Mouse (Mus musculus): ENCODE data around the gene Asphd1. TPM values are rescaled to one million over a fixed set of nuclear protein-coding genes. Genes with fewer than 3 reads are reported as not detected.

Asphd1 gene
- polyA plus RNA-seq, 1 experiment from 2014 or later, result 11.5 TPM

- Histone ChIP-seq H3K9ac (ENCODE audit: low read depth, low read length) (no peak overlapping the region), H3K4me1 (ENCODE audit: control insufficient read depth, insufficient read depth, low read depth, low read length) (no peaks in the 10 kb centered on the region; the same call in 1 of the 2 replicates), H3K36me3 (ENCODE audit: control insufficient read depth, insufficient read depth, low read length) (peaks cover 27% of the 10 kb centered on the region), H3K4me3 (ENCODE audit: low read length) (no peak overlapping the region), H3K27ac (ENCODE audit: low read depth, low read length) (no peak overlapping the region), H3K27me3 (replicated peaks; ENCODE audit: control insufficient read depth, insufficient read depth, low read length) (no peaks in the 10 kb centered on the region), H3K9me3 (ENCODE audit: control insufficient read depth, low read length) (peaks cover 2% of the 10 kb centered on the region; the same call in 1 of the 2 replicates), H3K4me2 (ENCODE audit: low read length) (no peak overlapping the region)
- 44% methylated on average over 5 of the region's 5 CpGs for WGBS
- no peak for ATAC-seq
Observed at GRCm38 (mm10) chr7:126941801-126942200, 7.6 kb downstream of the Asphd1 start.

GRCm38 (mm10) chr7:126941171-126941570, 8.2 kb downstream of the Asphd1 start:
- no peak overlapping the region for H3K4me3 ChIP-seq (ENCODE audit: low read length)
- H3K27ac ChIP-seq (ENCODE audit: low read depth, low read length), result no peak overlapping the region
- no peaks in the 10 kb centered on the region for H3K4me1 ChIP-seq (ENCODE audit: control insufficient read depth, insufficient read depth, low read depth, low read length)
- peaks cover 2% of the 10 kb centered on the region; the same call in 1 of the 2 replicates for H3K9me3 ChIP-seq (ENCODE audit: control insufficient read depth, low read length)
- H3K36me3 ChIP-seq (ENCODE audit: control insufficient read depth, insufficient read depth, low read length), result peaks cover 30% of the 10 kb centered on the region
- H3K27me3 ChIP-seq (replicated peaks; ENCODE audit: control insufficient read depth, insufficient read depth, low read length), result no peaks in the 10 kb centered on the region
- no peak overlapping the region for H3K4me2 ChIP-seq (ENCODE audit: low read length)
- WGBS, result 51% methylated on average over 6 of the region's 6 CpGs
- H3K9ac ChIP-seq (ENCODE audit: low read depth, low read length), result no peak overlapping the region
- ATAC-seq, result no peak

- H3K36me3 ChIP-seq (ENCODE audit: control insufficient read depth, insufficient read depth, low read length), result peaks cover 10% of the 10 kb centered on the region
- H3K9ac ChIP-seq (ENCODE audit: low read depth, low read length), result no peak overlapping the region
- 88% methylated on average over 2 of the region's 2 CpGs for WGBS
- no peak for ATAC-seq
- H3K4me1 ChIP-seq (ENCODE audit: control insufficient read depth, insufficient read depth, low read depth, low read length), result peaks cover 6% of the 10 kb centered on the region
- H3K4me2 ChIP-seq (ENCODE audit: low read length), result no peak overlapping the region
- H3K9me3 ChIP-seq (ENCODE audit: control insufficient read depth, low read length), result peaks cover under 1% of the 10 kb centered on the region; the same call in 1 of the 2 replicates
- H3K4me3 ChIP-seq (ENCODE audit: low read length), result no peak overlapping the region
- no peaks in the 10 kb centered on the region for H3K27me3 ChIP-seq (replicated peaks; ENCODE audit: control insufficient read depth, insufficient read depth, low read length)
- no peak overlapping the region for H3K27ac ChIP-seq (ENCODE audit: low read depth, low read length)
Observed at GRCm38 (mm10) chr7:126932652-126933051, 16.7 kb downstream of the Asphd1 start.

- H3K27ac ChIP-seq (ENCODE audit: low read depth, low read length), result peak overlapping the region; percentile 81
- H3K9me3 ChIP-seq (ENCODE audit: control insufficient read depth, low read length), result no peaks in the 10 kb centered on the region
- H3K4me3 ChIP-seq (ENCODE audit: low read length), result peak overlapping the region; percentile 67
- ATAC-seq, result peak; percentile 78
- no peaks in the 10 kb centered on the region for H3K27me3 ChIP-seq (replicated peaks; ENCODE audit: control insufficient read depth, insufficient read depth, low read length)
- H3K9ac ChIP-seq (ENCODE audit: low read depth, low read length), result peak overlapping the region; percentile 85
- H3K4me2 ChIP-seq (ENCODE audit: low read length), result peak overlapping the region; percentile 88
- no peaks in the 10 kb centered on the region for H3K36me3 ChIP-seq (ENCODE audit: control insufficient read depth, insufficient read depth, low read length)
- H3K4me1 ChIP-seq (ENCODE audit: control insufficient read depth, insufficient read depth, low read depth, low read length), result peaks cover 6% of the 10 kb centered on the region
- under 1% methylated on average over 21 of the region's 27 CpGs for WGBS
Observed at GRCm38 (mm10) chr7:126929046-126929445, 20.3 kb downstream of the Asphd1 start.

- H3K9me3 ChIP-seq (ENCODE audit: control insufficient read depth, low read length), result no peaks in the 10 kb centered on the region
- 3% methylated on average over 55 of the region's 56 CpGs for WGBS
- peaks cover 6% of the 10 kb centered on the region for H3K4me1 ChIP-seq (ENCODE audit: control insufficient read depth, insufficient read depth, low read depth, low read length)
- peak within 1 kb of the TSS; percentile 85 for H3K9ac ChIP-seq (ENCODE audit: low read depth, low read length)
- peak within 1 kb of the TSS; percentile 81 for H3K27ac ChIP-seq (ENCODE audit: low read depth, low read length)
- H3K4me3 ChIP-seq (ENCODE audit: low read length), result peak within 1 kb of the TSS; percentile 67
- peak; percentile 98 for ATAC-seq
- no peaks in the 10 kb centered on the region for H3K27me3 ChIP-seq (replicated peaks; ENCODE audit: control insufficient read depth, insufficient read depth, low read length)
- no peaks in the 10 kb centered on the region for H3K36me3 ChIP-seq (ENCODE audit: control insufficient read depth, insufficient read depth, low read length)
- H3K4me2 ChIP-seq (ENCODE audit: low read length), result peak within 1 kb of the TSS; percentile 88
Observed at GRCm38 (mm10) chr7:126928384-126929037, 20.9 kb downstream of the Asphd1 start, which contains the start of gene Kctd13. Gene Kctd13 (plus strand): TSS chr7:126928879.

GRCm38 (mm10) chr7:126926299-126926698, 23.1 kb downstream of the Asphd1 start:
- no peaks in the 10 kb centered on the region for H3K36me3 ChIP-seq (ENCODE audit: control insufficient read depth, insufficient read depth, low read length)
- no peak overlapping the region for H3K27ac ChIP-seq (ENCODE audit: low read depth, low read length)
- no peak overlapping the region for H3K4me2 ChIP-seq (ENCODE audit: low read length)
- WGBS, result 69% methylated on average over 3 of the region's 3 CpGs
- ATAC-seq, result no peak
- no peak overlapping the region for H3K9ac ChIP-seq (ENCODE audit: low read depth, low read length)
- H3K9me3 ChIP-seq (ENCODE audit: control insufficient read depth, low read length), result no peaks in the 10 kb centered on the region
- no peaks in the 10 kb centered on the region for H3K27me3 ChIP-seq (replicated peaks; ENCODE audit: control insufficient read depth, insufficient read depth, low read length)
- H3K4me3 ChIP-seq (ENCODE audit: low read length), result no peak overlapping the region
- H3K4me1 ChIP-seq (ENCODE audit: control insufficient read depth, insufficient read depth, low read depth, low read length), result peaks cover 6% of the 10 kb centered on the region

- no peak overlapping the region for H3K27ac ChIP-seq (ENCODE audit: low read depth, low read length)
- no peak overlapping the region for H3K4me2 ChIP-seq (ENCODE audit: low read length)
- H3K9me3 ChIP-seq (ENCODE audit: control insufficient read depth, low read length), result no peaks in the 10 kb centered on the region
- H3K4me1 ChIP-seq (ENCODE audit: control insufficient read depth, insufficient read depth, low read depth, low read length), result no peaks in the 10 kb centered on the region
- ATAC-seq, result no peak
- 39% methylated on average over 5 of the region's 5 CpGs for WGBS
- H3K36me3 ChIP-seq (ENCODE audit: control insufficient read depth, insufficient read depth, low read length), result no peaks in the 10 kb centered on the region
- H3K4me3 ChIP-seq (ENCODE audit: low read length), result no peak overlapping the region
- no peaks in the 10 kb centered on the region for H3K27me3 ChIP-seq (replicated peaks; ENCODE audit: control insufficient read depth, insufficient read depth, low read length)
- no peak overlapping the region for H3K9ac ChIP-seq (ENCODE audit: low read depth, low read length)
Observed at GRCm38 (mm10) chr7:126923999-126924398, 25.4 kb downstream of the Asphd1 start.

- Histone ChIP-seq H3K9ac (ENCODE audit: low read depth, low read length) (no peak within 1 kb of the TSS), H3K4me1 (ENCODE audit: control insufficient read depth, insufficient read depth, low read depth, low read length) (no peaks in the 10 kb centered on the region), H3K9me3 (ENCODE audit: control insufficient read depth, low read length) (no peaks in the 10 kb centered on the region), H3K4me2 (ENCODE audit: low read length) (no peak within 1 kb of the TSS), H3K27ac (ENCODE audit: low read depth, low read length) (0 out of 2 replicates have a peak within 1 kb of the TSS, but pooled peaks have one; percentile 5), H3K27me3 (replicated peaks; ENCODE audit: control insufficient read depth, insufficient read depth, low read length) (no peaks in the 10 kb centered on the region), H3K4me3 (ENCODE audit: low read length) (no peak within 1 kb of the TSS), H3K36me3 (ENCODE audit: control insufficient read depth, insufficient read depth, low read length) (no peaks in the 10 kb centered on the region)
- 16% methylated on average over 5 of the region's 5 CpGs for WGBS
- ATAC-seq, result 0 out of 2 replicates have a peak, but pooled peaks have one; percentile 27
Observed at GRCm38 (mm10) chr7:126922624-126923060, 26.7 kb downstream of the Asphd1 start, which contains the start of gene Tmem219. Gene Tmem219 (minus strand): TSS chr7:126922917.

GRCm38 (mm10) chr7:126921563-126921962, 27.8 kb downstream of the Asphd1 start:
- Histone ChIP-seq H3K27ac (ENCODE audit: low read depth, low read length) (no peak overlapping the region), H3K27me3 (replicated peaks; ENCODE audit: control insufficient read depth, insufficient read depth, low read length) (no peaks in the 10 kb centered on the region), H3K9ac (ENCODE audit: low read depth, low read length) (no peak overlapping the region), H3K4me3 (ENCODE audit: low read length) (no peak overlapping the region), H3K4me2 (ENCODE audit: low read length) (no peak overlapping the region), H3K36me3 (ENCODE audit: control insufficient read depth, insufficient read depth, low read length) (no peaks in the 10 kb centered on the region), H3K4me1 (ENCODE audit: control insufficient read depth, insufficient read depth, low read depth, low read length) (no peaks in the 10 kb centered on the region), H3K9me3 (ENCODE audit: control insufficient read depth, low read length) (no peaks in the 10 kb centered on the region)
- no peak for ATAC-seq
- WGBS, result 78% methylated on average over 2 of the region's 2 CpGs
